Comparison of ENCODE assay signal across 11 mouse cellular contexts in genomic region chr14:29268609-29269008, GRCm38 (mm10).
DNase-seq lines count a peak whose midpoint lies in the region; ATAC-seq and TF ChIP-seq lines count a peak whose summit lies in the region.
"Had no signal": no experiment of that assay in that cellular context is flagged by ENCODE, and none has a peak within 500 bp of the region (broad histone marks: within the 10 kb centered on the region; RNA-seq: fewer than 3 reads in every experiment).

No protein-coding gene starts in this region.

- H3K27ac ChIP-seq in hindbrain, postnatal 0 days = no peak overlapping the region
- H3K27ac ChIP-seq: heart, embryonic 10.5 days had no signal

- no peak overlapping the region for H3K9ac ChIP-seq in hindbrain, postnatal 0 days (replicated peaks; ENCODE audit: low read length)

- no peak for TF ChIP-seq CTCF in hindbrain, postnatal 0 days (IDR thresholded peaks at IDR 0.05; ENCODE audit: low read depth)

- no peaks in the 10 kb centered on the region for H3K4me1 ChIP-seq in hindbrain, postnatal 0 days (ENCODE audit: insufficient read depth, low read length)

- no peak for ATAC-seq in hindbrain, postnatal 0 days
- ATAC-seq: lung, postnatal 0 days; midbrain, embryonic 16.5 days had no signal

- peak; percentile 5 for DNase-seq in kidney, postnatal 10 days
- no peak for DNase-seq in kidney, adult 11 months
- DNase-seq in adrenal gland, postnatal 10 days = peak; percentile 20
- DNase-seq in cerebellum, postnatal 36 days = peak; percentile 6 to 21
- peak; percentile 29 for DNase-seq in hindbrain, postnatal 0 days (ENCODE audit: low spot score)
- no peak for DNase-seq in right cerebral cortex, postnatal 10 days (ENCODE audit: low spot score in 2 of 2)
- DNase-seq in gastrocnemius, adult 18-20 months (ENCODE audit: low spot score) = no peak
- DNase-seq: liver had no signal

- H3K4me2 ChIP-seq in hindbrain, postnatal 0 days (ENCODE audit: low read depth, low read length) = no peak overlapping the region

- WGBS in hindbrain, postnatal 0 days = 37% methylated on average over 5 of the region's 5 CpGs

- H3K27me3 ChIP-seq in hindbrain, postnatal 0 days (ENCODE audit: insufficient read depth, low read length) = no peaks in the 10 kb centered on the region

- H3K4me3 ChIP-seq in hindbrain, postnatal 0 days (ENCODE audit: low read length) = no peak overlapping the region
- H3K4me3 ChIP-seq: heart, embryonic 10.5 days had no signal

- no peaks in the 10 kb centered on the region for H3K36me3 ChIP-seq in hindbrain, postnatal 0 days (ENCODE audit: insufficient read depth, low read length)
- H3K36me3 ChIP-seq: heart, embryonic 10.5 days had no signal

- H3K9me3 ChIP-seq in hindbrain, postnatal 0 days (ENCODE audit: low read length) = no peaks in the 10 kb centered on the region
- H3K9me3 ChIP-seq: heart, embryonic 10.5 days had no signal

Comparison
In these comparisons a context has a peak if more than half of its experiments do, and no peak if none do; other contexts are left out.
1. DNase-seq: peak in kidney, postnatal 10 days (single experiment), adrenal gland, postnatal 10 days (single experiment), cerebellum, postnatal 36 days (2 of 2) and hindbrain, postnatal 0 days (single experiment); none in kidney, adult 11 months (single experiment), right cerebral cortex, postnatal 10 days (0 of 2) and gastrocnemius, adult 18-20 months (single experiment).